Comparison of ENCODE assay signal across 18 mouse cellular contexts in genomic region chr17:88222379-88222955, GRCm38 (mm10).
A peak's percentile ranks its signal among the peaks of the same experiment; 100 is the strongest.
DNase-seq lines count a peak whose midpoint lies in the region; ATAC-seq lines count a peak whose summit lies in the region.
"Had no signal": no experiment of that assay in that cellular context is flagged by ENCODE, and none has a peak within 500 bp of the region (broad histone marks: within the 10 kb centered on the region; RNA-seq: fewer than 3 reads in every experiment).

No protein-coding gene starts in this region.

- no peak overlapping the region for H3K4me3 ChIP-seq in kidney, embryonic 15.5 days (replicated peaks)
- no peak overlapping the region for H3K4me3 ChIP-seq in brown adipose tissue, adult 24 weeks (ENCODE audit: insufficient read depth, low read depth, low read length)
- no peak overlapping the region for H3K4me3 ChIP-seq in embryonic facial prominence, embryonic 12.5 days
- H3K4me3 ChIP-seq: forebrain, embryonic 15.5 days; heart, embryonic 12.5 days; hindbrain, embryonic 10.5 days; hindbrain, embryonic 15.5 days had no signal

- no peaks in the 10 kb centered on the region for H3K36me3 ChIP-seq in kidney, embryonic 15.5 days
- no peaks in the 10 kb centered on the region for H3K36me3 ChIP-seq in embryonic facial prominence, embryonic 12.5 days
- H3K36me3 ChIP-seq: forebrain, embryonic 15.5 days; heart, embryonic 12.5 days; hindbrain, embryonic 10.5 days; hindbrain, embryonic 15.5 days had no signal

- WGBS in kidney, embryonic 15.5 days: 44% methylated on average over 5 of the region's 5 CpGs
- 31% methylated on average over 5 of the region's 5 CpGs for WGBS in embryonic facial prominence, embryonic 12.5 days

- H3K4me2 ChIP-seq in kidney, embryonic 15.5 days: no peak overlapping the region
- H3K4me2 ChIP-seq in embryonic facial prominence, embryonic 12.5 days (replicated peaks): no peak overlapping the region
- H3K4me2 ChIP-seq: forebrain, embryonic 15.5 days; heart, embryonic 12.5 days; hindbrain, embryonic 15.5 days had no signal

- H3K27me3 ChIP-seq in kidney, embryonic 15.5 days: no peaks in the 10 kb centered on the region
- no peaks in the 10 kb centered on the region for H3K27me3 ChIP-seq in embryonic facial prominence, embryonic 12.5 days
- H3K27me3 ChIP-seq: forebrain, embryonic 15.5 days; heart, embryonic 12.5 days; hindbrain, embryonic 15.5 days had no signal

- peaks cover 8% of the 10 kb centered on the region; the same call in 1 of the 2 replicates for H3K4me1 ChIP-seq in kidney, embryonic 15.5 days
- H3K4me1 ChIP-seq in brown adipose tissue, adult 24 weeks (ENCODE audit: control insufficient read depth, insufficient read depth, insufficient read length, low read length): no peaks in the 10 kb centered on the region
- peaks cover 14% of the 10 kb centered on the region for H3K4me1 ChIP-seq in embryonic facial prominence, embryonic 12.5 days
- H3K4me1 ChIP-seq: forebrain, embryonic 15.5 days; heart, embryonic 12.5 days; hindbrain, embryonic 10.5 days; hindbrain, embryonic 15.5 days had no signal

- H3K27ac ChIP-seq in kidney, embryonic 15.5 days: 0 out of 2 replicates have a peak overlapping the region, but pooled peaks have one; percentile 29
- H3K27ac ChIP-seq in brown adipose tissue, adult 24 weeks (replicated peaks; ENCODE audit: low read depth, low read length): peak overlapping the region; percentile 80; the same call in 1 of the 2 replicates
- 0 out of 2 replicates have a peak overlapping the region, but pooled peaks have one; percentile 26 for H3K27ac ChIP-seq in embryonic facial prominence, embryonic 12.5 days
- H3K27ac ChIP-seq: forebrain, embryonic 15.5 days; hindbrain, embryonic 10.5 days; hindbrain, embryonic 15.5 days had no signal

- ATAC-seq in kidney, embryonic 15.5 days (replicated peaks; ENCODE audit: low FRiP score): peak; percentile 62
- ATAC-seq in embryonic facial prominence, embryonic 12.5 days (ENCODE audit: insufficient number of reproducible peaks, insufficient read depth, low FRiP score, low TSS enrichment): 0 out of 2 replicates have a peak, but pooled peaks have one; percentile 47
- ATAC-seq: forebrain, embryonic 15.5 days; inflammation-experienced regulatory T-cells, adult 6 months; intestine, postnatal 0 days had no signal

- H3K9ac ChIP-seq in kidney, embryonic 15.5 days: no peak overlapping the region
- H3K9ac ChIP-seq in embryonic facial prominence, embryonic 12.5 days: no peak overlapping the region
- H3K9ac ChIP-seq: forebrain, embryonic 15.5 days; heart, embryonic 12.5 days; hindbrain, embryonic 15.5 days had no signal

- 0 out of 2 replicates have a peak, but pooled peaks cover 7% of the 10 kb centered on the region for H3K9me3 ChIP-seq in kidney, embryonic 15.5 days (replicated peaks)
- no peaks in the 10 kb centered on the region for H3K9me3 ChIP-seq in embryonic facial prominence, embryonic 12.5 days
- H3K9me3 ChIP-seq: forebrain, embryonic 15.5 days; hindbrain, embryonic 15.5 days had no signal

- no peak for DNase-seq in kidney, postnatal 4 days
- peak; percentile 2 for DNase-seq in hindlimb bud, embryonic 11.5 days (ENCODE audit: extremely low spot score, low read depth, low spot score)
- DNase-seq in cerebellum, adult 11 months: no peak
- no peak for DNase-seq in spleen, postnatal 14 days (ENCODE audit: low spot score in 2 of 2)
- DNase-seq: adrenal gland, adult 8-10 months; cerebellum, adult 18-20 months; cerebellum, adult 9-11 months; cerebellum, postnatal 36 days; gastrocnemius, postnatal 10 days had no signal

Comparison
In these comparisons a context has a peak if more than half of its experiments do, and no peak if none do; other contexts are left out.
1. H3K27ac ChIP-seq: peak in every context shown above with its lines; median percentile 80 in brown adipose tissue, adult 24 weeks; 29 in kidney, embryonic 15.5 days; 26 in embryonic facial prominence, embryonic 12.5 days.